Mouse (Mus musculus): ENCODE measurements around the gene 9230112D13Rik.

Gene 9230112D13Rik

GRCm38 (mm10) chr14:34549004-34549671 is 26.5 kb upstream of the 9230112D13Rik start:
- peaks cover 19% of the 10 kb centered on the region for H3K27me3 ChIP-seq (ENCODE audit: insufficient read depth, low read length)

DNA sequence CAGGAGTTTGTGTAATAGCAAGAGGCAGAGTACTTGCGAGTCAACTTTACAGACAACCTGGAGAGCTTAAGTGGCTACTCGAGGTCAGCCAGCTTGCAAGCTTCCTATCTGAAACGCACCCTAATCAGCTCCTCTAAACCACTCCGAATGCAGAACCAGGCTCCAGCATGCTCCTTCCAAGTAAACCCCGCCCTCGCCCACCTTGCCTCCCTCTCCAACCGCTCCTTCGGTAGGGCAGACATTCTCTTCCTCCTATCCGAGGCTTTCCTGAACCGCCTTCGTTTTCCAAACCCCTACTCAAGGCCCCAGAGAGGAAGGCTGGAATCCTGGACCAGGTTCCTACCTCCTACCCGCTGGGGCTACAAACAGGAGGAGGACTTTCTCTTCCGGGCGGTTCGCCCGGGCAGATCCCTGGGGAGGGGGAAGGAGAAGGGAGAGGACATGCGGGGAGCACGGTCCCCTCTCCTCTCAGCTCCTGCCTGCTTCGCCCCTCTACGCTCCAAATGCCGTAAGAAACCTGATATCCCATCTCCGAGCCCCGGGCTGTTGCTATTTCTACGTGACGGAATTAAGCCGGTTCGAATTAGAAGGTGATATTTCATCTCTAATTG is 25.9 kb upstream of the 9230112D13Rik start:
- H3K4me1 ChIP-seq (replicated peaks; ENCODE audit: low read depth, low read length), result peaks cover 36% of the 10 kb centered on the region
- TF ChIP-seq CTCF (conservative IDR thresholded peaks at IDR 0.05; ENCODE audit: low read length) (no peak), POU5F1 (IDR thresholded peaks at IDR 0.05; ENCODE audit: borderline replicate concordance, low read length) (no peak)
- no peaks in the 10 kb centered on the region for H3K9me3 ChIP-seq (ENCODE audit: low read length)
- peaks cover 17% of the 10 kb centered on the region for H3K27me3 ChIP-seq (ENCODE audit: insufficient read depth, low read length)
- H3K36me3 ChIP-seq (ENCODE audit: insufficient read depth, low read length), result no peaks in the 10 kb centered on the region
- peak overlapping the region; percentile 84 for H3K4me3 ChIP-seq (replicated peaks; ENCODE audit: low read length)

More at GRCm38 (mm10) chr14:34549004-34549671, 26.5 kb upstream of the 9230112D13Rik start:
- no peaks in the 10 kb centered on the region for H3K9me3 ChIP-seq (ENCODE audit: low read length)
- no peaks in the 10 kb centered on the region for H3K36me3 ChIP-seq (ENCODE audit: insufficient read depth, low read length)
- no peak for TF ChIP-seq POU5F1 (IDR thresholded peaks at IDR 0.05; ENCODE audit: borderline replicate concordance, low read length)
- TF ChIP-seq CTCF (conservative IDR thresholded peaks at IDR 0.05; ENCODE audit: low read length), result peak; percentile 14; the same call in 1 of the 2 replicates
- peak overlapping the region; percentile 84 for H3K4me3 ChIP-seq (replicated peaks; ENCODE audit: low read length)
- H3K4me1 ChIP-seq (replicated peaks; ENCODE audit: low read depth, low read length), result peaks cover 41% of the 10 kb centered on the region

DNA sequence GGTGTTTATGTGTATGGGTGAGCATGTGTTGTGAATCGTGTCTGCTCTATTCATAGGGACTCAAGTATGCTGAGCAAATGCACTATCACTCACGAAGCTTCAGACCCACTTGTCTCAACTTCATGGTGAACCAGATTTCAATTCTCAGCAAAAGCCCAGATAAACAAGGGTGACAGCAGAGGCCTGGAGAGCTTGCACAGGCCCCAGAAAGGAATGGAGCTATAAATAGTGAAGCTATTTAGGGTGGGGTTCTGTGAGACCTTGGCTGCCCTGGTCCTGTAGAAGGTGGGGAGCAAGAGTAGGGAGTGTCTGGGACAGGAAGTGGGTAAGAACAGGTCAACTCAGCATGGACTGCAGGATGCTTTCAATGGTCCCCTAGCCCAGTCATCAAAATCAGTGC is 21.9 kb upstream of the 9230112D13Rik start:
- Histone ChIP-seq H3K4me1 (replicated peaks; ENCODE audit: low read depth, low read length) (peaks cover 41% of the 10 kb centered on the region), H3K36me3 (ENCODE audit: insufficient read depth, low read length) (no peaks in the 10 kb centered on the region), H3K27me3 (ENCODE audit: insufficient read depth, low read length) (peaks cover 18% of the 10 kb centered on the region), H3K4me3 (replicated peaks; ENCODE audit: low read length) (no peak overlapping the region), H3K9me3 (ENCODE audit: low read length) (no peaks in the 10 kb centered on the region)
- TF ChIP-seq CTCF (conservative IDR thresholded peaks at IDR 0.05; ENCODE audit: low read length), result no peak
- TF ChIP-seq POU5F1 (IDR thresholded peaks at IDR 0.05; ENCODE audit: borderline replicate concordance, low read length), result no peak
- no peak for TF ChIP-seq NANOG (IDR thresholded peaks at IDR 0.05; ENCODE audit: borderline replicate concordance, low read length)

GRCm38 (mm10) chr14:34544001-34544400 is 21.4 kb upstream of the 9230112D13Rik start:
- peaks cover 18% of the 10 kb centered on the region for H3K27me3 ChIP-seq (ENCODE audit: insufficient read depth, low read length)
- no peaks in the 10 kb centered on the region for H3K9me3 ChIP-seq (ENCODE audit: low read length)
- no peak overlapping the region for H3K4me3 ChIP-seq (replicated peaks; ENCODE audit: low read length)
- peaks cover 40% of the 10 kb centered on the region for H3K4me1 ChIP-seq (replicated peaks; ENCODE audit: low read depth, low read length)
- H3K36me3 ChIP-seq (ENCODE audit: insufficient read depth, low read length), result no peaks in the 10 kb centered on the region
- no peak for TF ChIP-seq CTCF (conservative IDR thresholded peaks at IDR 0.05; ENCODE audit: low read length)
- no peak for TF ChIP-seq NANOG (IDR thresholded peaks at IDR 0.05; ENCODE audit: borderline replicate concordance, low read length)
- no peak for TF ChIP-seq POU5F1 (IDR thresholded peaks at IDR 0.05; ENCODE audit: borderline replicate concordance, low read length)

DNA sequence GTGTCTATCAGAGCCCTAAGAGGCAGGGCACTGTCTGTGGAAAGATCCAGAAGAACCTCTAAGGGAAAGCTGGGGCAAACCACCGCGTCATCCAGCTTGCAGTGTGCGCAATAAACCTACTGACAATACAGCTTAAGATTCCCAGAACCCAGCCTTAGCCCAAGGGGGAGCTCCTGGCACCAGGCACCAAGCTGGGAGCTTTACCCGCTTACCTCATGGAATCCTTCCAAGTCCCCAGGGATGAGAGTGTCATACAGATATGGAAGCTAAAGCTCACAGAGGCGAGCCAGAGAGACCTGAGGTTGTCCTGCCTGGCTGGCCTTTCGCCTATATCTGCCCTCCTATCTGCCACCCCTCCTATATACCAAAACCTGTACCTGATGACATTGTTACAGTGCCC is 21.0 kb upstream of the 9230112D13Rik start:
- Histone ChIP-seq H3K27me3 (ENCODE audit: insufficient read depth, low read length) (peaks cover 18% of the 10 kb centered on the region), H3K36me3 (ENCODE audit: insufficient read depth, low read length) (no peaks in the 10 kb centered on the region), H3K4me3 (replicated peaks; ENCODE audit: low read length) (no peak overlapping the region), H3K9me3 (ENCODE audit: low read length) (no peaks in the 10 kb centered on the region), H3K4me1 (replicated peaks; ENCODE audit: low read depth, low read length) (peaks cover 40% of the 10 kb centered on the region)
- TF ChIP-seq POU5F1 (IDR thresholded peaks at IDR 0.05; ENCODE audit: borderline replicate concordance, low read length) (no peak), CTCF (conservative IDR thresholded peaks at IDR 0.05; ENCODE audit: low read length) (no peak), NANOG (IDR thresholded peaks at IDR 0.05; ENCODE audit: borderline replicate concordance, low read length) (no peak)

GRCm38 (mm10) chr14:34541896-34542295 is 19.3 kb upstream of the 9230112D13Rik start:
- Histone ChIP-seq H3K27me3 (ENCODE audit: insufficient read depth, low read length) (peaks cover 18% of the 10 kb centered on the region), H3K4me3 (replicated peaks; ENCODE audit: low read length) (peak overlapping the region; percentile 45), H3K36me3 (ENCODE audit: insufficient read depth, low read length) (no peaks in the 10 kb centered on the region), H3K4me1 (replicated peaks; ENCODE audit: low read depth, low read length) (peaks cover 40% of the 10 kb centered on the region), H3K9me3 (ENCODE audit: low read length) (no peaks in the 10 kb centered on the region)
- TF ChIP-seq CTCF (conservative IDR thresholded peaks at IDR 0.05; ENCODE audit: low read length) (no peak), POU5F1 (IDR thresholded peaks at IDR 0.05; ENCODE audit: borderline replicate concordance, low read length) (no peak), NANOG (IDR thresholded peaks at IDR 0.05; ENCODE audit: borderline replicate concordance, low read length) (no peak)

GRCm38 (mm10) chr14:34540685-34541162 is 18.1 kb upstream of the 9230112D13Rik start:
- TF ChIP-seq CTCF (conservative IDR thresholded peaks at IDR 0.05; ENCODE audit: low read length) (no peak), POU5F1 (IDR thresholded peaks at IDR 0.05; ENCODE audit: borderline replicate concordance, low read length) (no peak), NANOG (IDR thresholded peaks at IDR 0.05; ENCODE audit: borderline replicate concordance, low read length) (no peak)
- Histone ChIP-seq H3K9me3 (ENCODE audit: low read length) (no peaks in the 10 kb centered on the region), H3K4me3 (replicated peaks; ENCODE audit: low read length) (peak overlapping the region; percentile 62), H3K36me3 (ENCODE audit: insufficient read depth, low read length) (no peaks in the 10 kb centered on the region), H3K27me3 (ENCODE audit: insufficient read depth, low read length) (peaks cover 15% of the 10 kb centered on the region), H3K4me1 (replicated peaks; ENCODE audit: low read depth, low read length) (peaks cover 34% of the 10 kb centered on the region)

DNA sequence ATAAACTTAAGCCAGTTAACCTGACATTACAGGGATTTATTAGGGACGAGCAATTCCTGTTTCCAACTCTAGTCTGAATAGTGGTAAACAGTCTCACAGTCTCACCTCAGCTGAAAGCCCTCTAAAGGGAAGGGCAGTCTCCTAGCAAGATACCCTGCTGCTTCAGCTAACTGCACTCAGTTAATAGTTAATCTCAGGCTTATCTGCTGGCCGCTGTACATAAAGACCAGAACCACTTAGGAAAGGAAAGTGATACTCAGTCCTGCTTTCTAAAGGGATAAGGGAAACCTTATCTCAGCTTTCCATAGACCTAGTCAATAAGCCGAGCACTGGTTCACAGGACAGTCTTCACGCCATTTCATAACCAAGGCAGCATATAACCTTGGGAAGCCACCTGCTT is 13.3 kb upstream of the 9230112D13Rik start:
- peaks cover 6% of the 10 kb centered on the region; the same call in 1 of the 2 replicates for H3K4me1 ChIP-seq (replicated peaks; ENCODE audit: low read depth, low read length)
- no peak overlapping the region for H3K4me3 ChIP-seq (replicated peaks; ENCODE audit: low read length)
- no peaks in the 10 kb centered on the region for H3K9me3 ChIP-seq (ENCODE audit: low read length)
- H3K36me3 ChIP-seq (ENCODE audit: insufficient read depth, low read length), result no peaks in the 10 kb centered on the region
- TF ChIP-seq POU5F1 (IDR thresholded peaks at IDR 0.05; ENCODE audit: borderline replicate concordance, low read length), result no peak
- no peak for TF ChIP-seq CTCF (conservative IDR thresholded peaks at IDR 0.05; ENCODE audit: low read length)
- TF ChIP-seq NANOG (IDR thresholded peaks at IDR 0.05; ENCODE audit: borderline replicate concordance, low read length), result no peak
- no peaks in the 10 kb centered on the region for H3K27me3 ChIP-seq (ENCODE audit: insufficient read depth, low read length)
